Mouse (Mus musculus): ENCODE results near the gene Olfr67.
"Not testable (repeated sequence)": the region's sequence is repeated elsewhere in the genome, so short reads cannot be mapped to it uniquely, and the experiment has no call there.

Olfr67 gene

DNA sequence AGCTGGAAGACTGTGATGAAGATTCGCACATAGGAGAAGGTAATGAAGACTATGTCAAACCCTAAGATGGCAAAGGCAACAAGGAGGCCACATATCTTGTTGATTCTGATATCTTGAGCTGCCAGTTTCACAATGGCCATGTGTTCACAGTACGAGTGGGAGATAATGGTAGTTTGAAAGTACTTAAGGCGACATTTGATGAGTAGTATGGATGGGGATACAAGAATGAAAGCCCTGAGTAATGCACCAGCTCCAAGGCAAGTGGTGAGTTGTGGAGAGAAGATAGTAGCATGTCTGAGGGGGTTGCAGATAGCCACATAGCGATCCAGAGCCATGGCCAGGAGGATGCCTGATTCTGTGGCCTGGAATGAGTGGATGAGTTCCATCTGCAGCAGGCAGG, 14.0 kb downstream of the Olfr67 start:
- DNase-seq (ENCODE audit: extremely low read depth, low read depth, low spot score): not testable (repeated sequence)

DNA sequence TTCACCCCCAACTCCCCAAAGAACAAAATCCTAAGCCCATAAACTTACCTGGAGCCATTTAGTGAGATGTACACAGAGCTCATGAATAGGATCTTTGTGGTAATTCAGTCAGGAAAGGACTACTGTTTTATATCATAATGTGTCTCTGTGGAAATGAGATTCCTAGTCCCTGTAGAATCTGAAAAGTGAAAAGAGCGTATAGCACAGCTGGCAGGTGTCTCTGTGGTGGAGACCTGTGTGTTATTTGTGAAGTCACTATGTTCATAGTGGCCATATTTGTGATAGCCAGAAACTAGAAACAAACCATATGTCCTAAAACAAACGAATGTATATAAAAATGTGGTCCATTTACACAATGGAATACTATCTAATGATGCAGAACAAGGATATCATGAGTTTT, 20.1 kb downstream of the Olfr67 start, which contains the start of gene Olfr69:
Olfr69 (minus strand) TSS at position 101 of the 400 bp plus-strand sequence.
- no peak for DNase-seq (ENCODE audit: extremely low read depth, low read depth, low spot score)

DNA sequence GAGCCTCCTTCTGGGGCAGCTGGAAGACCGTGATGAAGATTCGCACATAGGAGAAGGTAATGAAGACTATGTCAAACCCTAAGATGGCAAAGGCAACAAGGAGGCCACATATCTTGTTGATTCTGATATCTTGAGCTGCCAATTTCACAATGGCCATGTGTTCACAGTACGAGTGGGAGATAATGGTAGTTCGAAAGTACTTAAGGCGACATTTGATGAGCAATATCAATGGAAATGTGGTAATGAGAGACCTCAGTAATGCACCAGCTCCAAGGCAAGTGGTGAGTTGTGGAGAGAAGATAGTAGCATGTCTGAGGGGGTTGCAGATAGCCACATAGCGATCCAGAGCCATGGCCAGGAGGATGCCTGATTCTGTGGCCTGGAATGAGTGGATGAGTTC, 23.9 kb downstream of the Olfr67 start:
- DNase-seq (ENCODE audit: extremely low read depth, low read depth, low spot score): not testable (repeated sequence)

DNA sequence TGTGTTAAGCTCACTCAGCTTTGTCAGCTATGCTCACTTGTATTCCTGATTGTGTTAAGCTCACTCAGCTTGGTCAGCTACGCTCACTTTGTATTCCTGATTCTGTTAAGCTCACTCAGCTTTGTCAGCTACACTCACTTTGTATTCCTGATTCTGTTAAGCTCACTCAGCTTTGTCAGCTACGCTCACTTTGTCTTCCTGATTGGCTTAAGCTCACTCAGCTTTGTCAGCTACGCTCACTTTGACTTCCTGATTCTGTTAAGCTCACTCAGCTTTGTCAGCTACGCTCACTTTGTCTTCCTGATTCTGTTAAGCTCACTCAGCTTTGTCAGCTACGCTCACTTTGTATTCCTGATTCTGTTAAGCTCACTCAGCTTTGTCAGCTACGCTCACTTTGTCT, 29.4 kb downstream of the Olfr67 start:
- not testable (repeated sequence) for DNase-seq (ENCODE audit: extremely low read depth, low read depth, low spot score)

DNA sequence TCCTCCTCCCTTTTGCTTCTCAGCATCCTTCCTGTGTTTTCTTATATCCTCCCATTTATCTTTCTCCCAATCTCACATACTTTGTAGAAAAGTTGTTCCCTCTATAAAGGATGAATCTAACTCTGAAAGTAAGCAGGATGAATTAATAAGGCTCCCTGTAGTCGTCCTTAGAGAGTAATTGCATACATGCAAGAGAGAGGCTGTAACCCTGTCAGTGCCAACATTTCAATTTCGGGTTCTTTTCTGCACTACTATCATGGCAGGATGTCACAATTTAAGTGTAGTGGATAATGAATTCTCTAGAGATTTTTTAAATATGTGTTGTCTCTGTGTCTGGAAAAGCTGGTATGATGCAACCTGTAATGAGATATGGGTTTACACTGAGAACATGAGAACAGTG, 34.4 kb downstream of the Olfr67 start, which contains the start of gene Olfr630:
Olfr630 (minus strand) TSS at position 101 of the 400 bp plus-strand sequence.
- no peak for DNase-seq (ENCODE audit: extremely low read depth, low read depth, low spot score)

DNA sequence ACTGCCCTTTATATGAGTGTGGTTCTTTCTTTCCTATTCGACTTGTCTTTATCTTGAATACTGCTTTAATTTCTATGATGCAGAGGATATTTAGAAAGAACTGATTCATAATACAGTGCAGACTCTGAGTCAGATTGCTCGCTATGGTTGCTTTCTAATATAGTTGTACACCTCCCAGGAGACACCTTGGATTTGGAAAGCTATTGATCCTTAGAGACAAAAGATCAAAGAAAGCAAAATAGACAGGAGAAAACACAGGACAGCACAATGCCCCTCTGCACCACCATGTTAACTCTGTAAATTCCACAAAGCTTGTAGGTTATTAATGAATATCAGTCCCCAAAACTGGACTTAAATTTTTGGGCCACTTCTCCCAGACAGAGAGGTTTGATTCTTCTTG, 46.8 kb downstream of the Olfr67 start, which contains the start of gene Olfr629:
Olfr629 (minus strand) TSS at position 101 of the 400 bp plus-strand sequence.
- DNase-seq (ENCODE audit: extremely low read depth, low read depth, low spot score): no peak

All from fat pad, adult 2 months (tissue).